Mouse (Mus musculus): ENCODE results near the gene Epc2.

- TF ChIP-seq EP300 (IDR thresholded peaks at IDR 0.05; ENCODE audit: low read depth) (no peak), CTCF (IDR thresholded peaks at IDR 0.05; ENCODE audit: low read depth) (no peak)
These were observed 819 bp upstream of the Epc2 start for GRCm38 (mm10) chr2:49450467-49450866.
